In the genomic region with DNA sequence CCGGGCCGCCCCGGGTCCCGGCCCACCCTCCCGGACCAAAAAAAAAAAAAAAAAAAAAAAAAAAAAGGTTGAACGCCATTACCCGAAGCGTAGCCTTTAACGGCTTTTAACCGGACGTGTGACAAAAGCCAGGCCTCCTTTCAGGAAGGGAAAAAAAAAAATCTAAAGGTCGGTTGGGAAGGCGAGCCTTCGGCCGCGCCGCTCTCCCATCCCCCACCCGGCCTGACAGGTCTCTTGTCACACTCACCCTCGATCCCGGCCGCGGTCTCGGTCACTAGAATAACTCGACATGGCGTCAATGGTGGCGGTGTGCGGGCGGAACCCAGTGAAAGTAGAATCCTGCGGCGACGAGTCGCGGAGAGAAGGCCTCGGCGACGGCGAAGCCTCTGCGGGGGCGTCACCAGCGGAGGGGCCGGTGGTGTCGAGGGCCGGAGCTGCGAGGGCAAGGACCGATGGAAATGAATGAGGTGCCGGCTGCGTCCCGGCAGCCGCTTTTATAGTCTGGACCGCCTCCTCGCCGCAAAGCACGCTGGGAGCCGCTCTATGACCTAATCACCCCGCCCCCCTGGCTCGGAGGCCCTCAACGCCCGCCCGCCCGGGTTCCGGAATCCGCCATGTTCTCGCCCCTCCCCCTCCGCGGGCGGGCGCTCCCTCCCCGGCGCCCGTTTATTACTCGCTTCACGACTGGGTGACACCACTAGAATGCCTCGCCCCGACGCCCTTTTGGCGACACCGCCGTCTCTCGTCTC, we compare ENCODE assay signal across 8 mouse cellular contexts. TPM values are rescaled to one million over a fixed set of nuclear protein-coding genes. Genes with fewer than 3 reads are reported as not detected.
A peak's percentile ranks its signal among the peaks of the same experiment; 100 is the strongest.
DNase-seq lines count a peak whose midpoint lies in the region; ATAC-seq lines count a peak whose summit lies in the region.

No protein-coding gene starts in this region.

- H3K27ac ChIP-seq in hindbrain, embryonic 15.5 days (replicated peaks): peak overlapping the region; percentile 100

- H3K27me3 ChIP-seq in hindbrain, embryonic 15.5 days: no peaks in the 10 kb centered on the region

- H3K4me3 ChIP-seq in hindbrain, embryonic 15.5 days: peak overlapping the region; percentile 66

- H3K9ac ChIP-seq in hindbrain, embryonic 15.5 days: peak overlapping the region; percentile 85

- ATAC-seq in hindbrain, embryonic 15.5 days (ENCODE audit: low FRiP score, low read depth): peak; percentile 86

- no peaks in the 10 kb centered on the region for H3K9me3 ChIP-seq in hindbrain, embryonic 15.5 days

- peaks cover 39% of the 10 kb centered on the region for H3K36me3 ChIP-seq in hindbrain, embryonic 15.5 days

- peaks cover 41% of the 10 kb centered on the region for H3K4me1 ChIP-seq in hindbrain, embryonic 15.5 days (replicated peaks)

- H3K4me2 ChIP-seq in hindbrain, embryonic 15.5 days: peak overlapping the region; percentile 67

- under 1% methylated on average over 66 of the region's 79 CpGs for WGBS in hindbrain, embryonic 15.5 days

- peak; percentile 97 for DNase-seq in ZHBTc4 (ENCODE audit: low read depth, low spot score)
- peak; percentile 99 to 100 for DNase-seq in cerebellum, postnatal 36 days
- peak; percentile 98 to 99 for DNase-seq in frontal cortex, postnatal 36 days (ENCODE audit: low spot score in 2 of 2)
- peak; percentile 94 for DNase-seq in left cerebral cortex, adult 11 months (ENCODE audit: low spot score)
- DNase-seq in lung, postnatal 36 days: peak; percentile 98
- DNase-seq in retina, postnatal 7 days (ENCODE audit: low read depth, low spot score): peak; percentile 97
- DNase-seq in urinary bladder, adult 2 months (ENCODE audit: low spot score): peak; percentile 100

RNA-seq across cellular contexts. Expression of a gene that starts 0.8 kb away (rescaled TPM):
- 340 and 351 TPM in 2 replicates for polyA plus RNA-seq in hindbrain, embryonic 15.5 days (2015; fragmentation: Nextera tagmentation; extraction: Ambion mirVana)
- polyA plus RNA-seq in urinary bladder, adult 2 months (2012; rRNA removed): 624 and 672 TPM in 2 replicates

RNA-seq across cellular contexts. Expression of a gene that starts 0.9 kb away (rescaled TPM):
- polyA plus RNA-seq in hindbrain, embryonic 15.5 days (2015; fragmentation: Nextera tagmentation; extraction: Ambion mirVana): 14.0 and 16.1 TPM in 2 replicates
- polyA plus RNA-seq in urinary bladder, adult 2 months (2012; rRNA removed): 14.0 and 15.4 TPM in 2 replicates

RNA-seq across cellular contexts. Expression of a gene that starts 8.9 kb away (rescaled TPM):
- 8.4 and 8.8 TPM in 2 replicates for polyA plus RNA-seq in hindbrain, embryonic 15.5 days (2015; fragmentation: Nextera tagmentation; extraction: Ambion mirVana)
- polyA plus RNA-seq in urinary bladder, adult 2 months (2012; rRNA removed): 8.6 and 9.4 TPM in 2 replicates

RNA-seq across cellular contexts. Expression of a gene that starts 37.2 kb away (rescaled TPM):
- 0.70 and 1.5 TPM in 2 replicates for polyA plus RNA-seq in hindbrain, embryonic 15.5 days (2015; fragmentation: Nextera tagmentation; extraction: Ambion mirVana)
- polyA plus RNA-seq in urinary bladder, adult 2 months (2012; rRNA removed): 3.2 and 3.4 TPM in 2 replicates

RNA-seq across cellular contexts. Expression of a gene that starts 37.8 kb away (rescaled TPM):
- 16.3 and 17.6 TPM in 2 replicates for polyA plus RNA-seq in hindbrain, embryonic 15.5 days (2015; fragmentation: Nextera tagmentation; extraction: Ambion mirVana)
- polyA plus RNA-seq in urinary bladder, adult 2 months (2012; rRNA removed): 47.7 and 66.2 TPM in 2 replicates

Comparison
In these comparisons a context has a peak if more than half of its experiments do, and no peak if none do; other contexts are left out.
1. Peak in every context shown above with its lines: DNase-seq, ATAC-seq, H3K4me3 ChIP-seq and H3K27ac ChIP-seq.